Mouse (Mus musculus): ENCODE results near the gene Tas1r1. TPM values are rescaled to one million over a fixed set of nuclear protein-coding genes. Genes with fewer than 3 reads are reported as not detected.

Gene Tas1r1
- polyA plus RNA-seq, 1 experiment from 2014 or later, result 0.59 TPM

GRCm38 (mm10) chr4:152029997-152030396 is 8.4 kb downstream of the Tas1r1 start:
- Histone ChIP-seq H3K36me3 (ENCODE audit: control insufficient read depth, insufficient read depth, low read length) (no peaks in the 10 kb centered on the region), H3K9ac (ENCODE audit: low read length) (no peak overlapping the region), H3K4me2 (ENCODE audit: low read depth, low read length) (no peak overlapping the region), H3K4me3 (ENCODE audit: low read length) (no peak overlapping the region), H3K27me3 (ENCODE audit: control insufficient read depth, insufficient read depth, low read depth, low read length) (no peaks in the 10 kb centered on the region), H3K27ac (ENCODE audit: low read length) (no peak overlapping the region), H3K9me3 (ENCODE audit: control insufficient read depth, low read length) (no peaks in the 10 kb centered on the region), H3K4me1 (replicated peaks; ENCODE audit: control insufficient read depth, insufficient read depth, low read length) (peaks cover 26% of the 10 kb centered on the region)
- 72% methylated on average over 4 of the region's 4 CpGs for WGBS
- no peak for ATAC-seq (ENCODE audit: low read depth)

- Histone ChIP-seq H3K4me2 (ENCODE audit: low read depth, low read length) (no peak overlapping the region), H3K4me1 (replicated peaks; ENCODE audit: control insufficient read depth, insufficient read depth, low read length) (peaks cover 32% of the 10 kb centered on the region), H3K36me3 (ENCODE audit: control insufficient read depth, insufficient read depth, low read length) (0 out of 2 replicates have a peak, but pooled peaks cover under 1% of the 10 kb centered on the region), H3K9ac (ENCODE audit: low read length) (no peak overlapping the region), H3K27ac (ENCODE audit: low read length) (no peak overlapping the region), H3K9me3 (ENCODE audit: control insufficient read depth, low read length) (no peaks in the 10 kb centered on the region), H3K4me3 (ENCODE audit: low read length) (no peak overlapping the region), H3K27me3 (ENCODE audit: control insufficient read depth, insufficient read depth, low read depth, low read length) (no peaks in the 10 kb centered on the region)
- no peak for ATAC-seq (ENCODE audit: low read depth)
- 34% methylated on average over 5 of the region's 5 CpGs for WGBS
Observed at GRCm38 (mm10) chr4:152029087-152029486, 9.3 kb downstream of the Tas1r1 start.

GRCm38 (mm10) chr4:152028456-152028855 is 9.9 kb downstream of the Tas1r1 start:
- Histone ChIP-seq H3K27me3 (ENCODE audit: control insufficient read depth, insufficient read depth, low read depth, low read length) (no peaks in the 10 kb centered on the region), H3K4me2 (ENCODE audit: low read depth, low read length) (peak overlapping the region; percentile 90), H3K36me3 (ENCODE audit: control insufficient read depth, insufficient read depth, low read length) (peaks cover 5% of the 10 kb centered on the region; the same call in 1 of the 2 replicates), H3K27ac (ENCODE audit: low read length) (no peak overlapping the region), H3K9ac (ENCODE audit: low read length) (peak overlapping the region; percentile 59), H3K9me3 (ENCODE audit: control insufficient read depth, low read length) (no peaks in the 10 kb centered on the region), H3K4me3 (ENCODE audit: low read length) (peak overlapping the region; percentile 78), H3K4me1 (replicated peaks; ENCODE audit: control insufficient read depth, insufficient read depth, low read length) (peaks cover 32% of the 10 kb centered on the region)
- no peak for ATAC-seq (ENCODE audit: low read depth)
- 61% methylated on average over 15 of the region's 15 CpGs for WGBS

- no peaks in the 10 kb centered on the region for H3K27me3 ChIP-seq (ENCODE audit: control insufficient read depth, insufficient read depth, low read depth, low read length)
- H3K4me1 ChIP-seq (replicated peaks; ENCODE audit: control insufficient read depth, insufficient read depth, low read length), result peaks cover 36% of the 10 kb centered on the region
- peaks cover 12% of the 10 kb centered on the region; the same call in 1 of the 2 replicates for H3K36me3 ChIP-seq (ENCODE audit: control insufficient read depth, insufficient read depth, low read length)
- peak; percentile 98 for ATAC-seq (ENCODE audit: low read depth)
- peak within 1 kb of the TSS; percentile 99 for H3K4me2 ChIP-seq (ENCODE audit: low read depth, low read length)
- H3K4me3 ChIP-seq (ENCODE audit: low read length), result peak within 1 kb of the TSS; percentile 78
- under 1% methylated on average over 35 of the region's 35 CpGs for WGBS
- H3K27ac ChIP-seq (ENCODE audit: low read length), result peak within 1 kb of the TSS; percentile 69
- no peaks in the 10 kb centered on the region for H3K9me3 ChIP-seq (ENCODE audit: control insufficient read depth, low read length)
- H3K9ac ChIP-seq (ENCODE audit: low read length), result peak within 1 kb of the TSS; percentile 80
Observed at GRCm38 (mm10) chr4:152027524-152027923, 10.8 kb downstream of the Tas1r1 start, which contains the start of gene Zbtb48. Gene Zbtb48, minus strand, starts transcription at chr4:152027671.

- Histone ChIP-seq H3K4me1 (replicated peaks; ENCODE audit: control insufficient read depth, insufficient read depth, low read length) (peaks cover 36% of the 10 kb centered on the region), H3K9ac (ENCODE audit: low read length) (peak overlapping the region; percentile 80), H3K9me3 (ENCODE audit: control insufficient read depth, low read length) (no peaks in the 10 kb centered on the region), H3K4me2 (ENCODE audit: low read depth, low read length) (peak overlapping the region; percentile 99), H3K27ac (ENCODE audit: low read length) (peak overlapping the region; percentile 69), H3K27me3 (ENCODE audit: control insufficient read depth, insufficient read depth, low read depth, low read length) (no peaks in the 10 kb centered on the region), H3K4me3 (ENCODE audit: low read length) (peak overlapping the region; percentile 78), H3K36me3 (ENCODE audit: control insufficient read depth, insufficient read depth, low read length) (peaks cover 12% of the 10 kb centered on the region; the same call in 1 of the 2 replicates)
- peak; percentile 56 for ATAC-seq (ENCODE audit: low read depth)
- WGBS, result 1% methylated on average over 40 of the region's 41 CpGs
Observed at GRCm38 (mm10) chr4:152026751-152027508, 11.4 kb downstream of the Tas1r1 start.

GRCm38 (mm10) chr4:152024525-152024924 is 13.8 kb downstream of the Tas1r1 start:
- H3K4me3 ChIP-seq (ENCODE audit: low read length), result no peak overlapping the region
- ATAC-seq (ENCODE audit: low read depth), result no peak

GRCm38 (mm10) chr4:152022506-152022905 is 15.9 kb downstream of the Tas1r1 start:
- Histone ChIP-seq H3K4me1 (replicated peaks; ENCODE audit: control insufficient read depth, insufficient read depth, low read length) (peaks cover 31% of the 10 kb centered on the region), H3K4me2 (ENCODE audit: low read depth, low read length) (no peak overlapping the region), H3K36me3 (ENCODE audit: control insufficient read depth, insufficient read depth, low read length) (peaks cover 41% of the 10 kb centered on the region), H3K9me3 (ENCODE audit: control insufficient read depth, low read length) (no peaks in the 10 kb centered on the region), H3K9ac (ENCODE audit: low read length) (no peak overlapping the region), H3K4me3 (ENCODE audit: low read length) (no peak overlapping the region), H3K27me3 (ENCODE audit: control insufficient read depth, insufficient read depth, low read depth, low read length) (no peaks in the 10 kb centered on the region), H3K27ac (ENCODE audit: low read length) (no peak overlapping the region)
- WGBS, result 79% methylated on average over 8 of the region's 8 CpGs
- ATAC-seq (ENCODE audit: low read depth), result no peak

More at GRCm38 (mm10) chr4:152024525-152024924, 13.8 kb downstream of the Tas1r1 start:
- Histone ChIP-seq H3K9me3 (ENCODE audit: control insufficient read depth, low read length) (no peaks in the 10 kb centered on the region), H3K9ac (ENCODE audit: low read length) (0 out of 2 replicates have a peak overlapping the region, but pooled peaks have one; percentile 22), H3K27ac (ENCODE audit: low read length) (no peak overlapping the region), H3K4me1 (replicated peaks; ENCODE audit: control insufficient read depth, insufficient read depth, low read length) (peaks cover 39% of the 10 kb centered on the region), H3K27me3 (ENCODE audit: control insufficient read depth, insufficient read depth, low read depth, low read length) (no peaks in the 10 kb centered on the region), H3K36me3 (ENCODE audit: control insufficient read depth, insufficient read depth, low read length) (peaks cover 32% of the 10 kb centered on the region), H3K4me2 (ENCODE audit: low read depth, low read length) (no peak overlapping the region)
- WGBS, result 74% methylated on average over 11 of the region's 11 CpGs

GRCm38 (mm10) chr4:152021568-152022097 is 16.7 kb downstream of the Tas1r1 start:
- H3K27ac ChIP-seq (ENCODE audit: low read length), result peak overlapping the region; percentile 55
- H3K9ac ChIP-seq (ENCODE audit: low read length), result no peak overlapping the region
- H3K27me3 ChIP-seq (ENCODE audit: control insufficient read depth, insufficient read depth, low read depth, low read length), result no peaks in the 10 kb centered on the region
- WGBS, result 72% methylated on average over 12 of the region's 12 CpGs
- H3K9me3 ChIP-seq (ENCODE audit: control insufficient read depth, low read length), result no peaks in the 10 kb centered on the region
- peaks cover 43% of the 10 kb centered on the region for H3K36me3 ChIP-seq (ENCODE audit: control insufficient read depth, insufficient read depth, low read length)
- no peak overlapping the region for H3K4me3 ChIP-seq (ENCODE audit: low read length)
- H3K4me1 ChIP-seq (replicated peaks; ENCODE audit: control insufficient read depth, insufficient read depth, low read length), result peaks cover 28% of the 10 kb centered on the region
- no peak overlapping the region for H3K4me2 ChIP-seq (ENCODE audit: low read depth, low read length)
- ATAC-seq (ENCODE audit: low read depth), result peak; percentile 21; the same call in 1 of the 2 replicates

- H3K4me1 ChIP-seq (replicated peaks; ENCODE audit: control insufficient read depth, insufficient read depth, low read length), result peaks cover 13% of the 10 kb centered on the region
- WGBS, result 86% methylated on average over 21 of the region's 21 CpGs
- H3K27me3 ChIP-seq (ENCODE audit: control insufficient read depth, insufficient read depth, low read depth, low read length), result no peaks in the 10 kb centered on the region
- H3K9me3 ChIP-seq (ENCODE audit: control insufficient read depth, low read length), result no peaks in the 10 kb centered on the region
- no peak overlapping the region for H3K4me3 ChIP-seq (ENCODE audit: low read length)
- H3K36me3 ChIP-seq (ENCODE audit: control insufficient read depth, insufficient read depth, low read length), result peaks cover 53% of the 10 kb centered on the region
- H3K4me2 ChIP-seq (ENCODE audit: low read depth, low read length), result no peak overlapping the region
- no peak overlapping the region for H3K27ac ChIP-seq (ENCODE audit: low read length)
- H3K9ac ChIP-seq (ENCODE audit: low read length), result no peak overlapping the region
- no peak for ATAC-seq (ENCODE audit: low read depth)
Observed at GRCm38 (mm10) chr4:152020024-152020423, 18.3 kb downstream of the Tas1r1 start.

All from lung, embryonic 16.5 days (tissue).